Mouse (Mus musculus): ENCODE results near the gene Gls.

The Gls gene

GRCm38 (mm10) chr1:52121052-52121451 is 112.0 kb downstream of the Gls start:
- no peak for DNase-seq (ENCODE audit: low spot score in 2 of 2)

GRCm38 (mm10) chr1:52120191-52120590 is 112.8 kb downstream of the Gls start:
- no peak for DNase-seq (ENCODE audit: low spot score in 2 of 2)

GRCm38 (mm10) chr1:52119691-52120090 is 113.3 kb downstream of the Gls start:
- DNase-seq (ENCODE audit: low spot score in 2 of 2): no peak

GRCm38 (mm10) chr1:52118860-52119591 is 114.0 kb downstream of the Gls start, which contains the start of gene Stat1:
Gene Stat1 (plus strand): TSS chr1:52119440.
- peak; percentile 86 to 89 for DNase-seq (ENCODE audit: low spot score in 2 of 2)

GRCm38 (mm10) chr1:52117777-52118176 is 115.3 kb downstream of the Gls start:
- DNase-seq (ENCODE audit: low spot score in 2 of 2): no peak

- DNase-seq (ENCODE audit: low spot score in 2 of 2): peak; percentile 18 to 34
Measured at GRCm38 (mm10) chr1:52116441-52116840, 116.6 kb downstream of the Gls start.

GRCm38 (mm10) chr1:52113666-52114069 is 119.4 kb downstream of the Gls start:
- DNase-seq (ENCODE audit: low spot score in 2 of 2): peak; percentile 96 to 97

Measured in heart, adult 9 months (tissue).